8 mouse cellular contexts compared by ENCODE assay signal in the genomic region with DNA sequence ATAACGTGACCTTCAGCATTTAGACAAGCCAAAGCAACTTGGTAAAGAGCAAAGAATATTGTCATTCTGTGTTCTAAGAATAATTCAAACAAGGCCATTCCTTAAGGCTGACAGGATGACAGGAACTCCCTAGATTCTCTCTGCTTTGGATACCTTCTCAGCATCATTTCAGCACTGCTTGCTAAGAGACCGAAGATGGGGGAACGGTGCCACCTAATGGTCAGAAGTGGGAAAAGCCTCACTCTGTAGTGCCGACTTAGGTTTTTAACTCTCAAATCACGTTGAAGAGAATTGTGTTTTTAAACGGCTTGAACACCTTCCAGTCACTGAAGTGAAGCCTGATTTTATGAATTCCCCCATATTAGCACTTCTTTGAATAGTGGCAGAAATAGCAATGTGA.
A peak's percentile ranks its signal among the peaks of the same experiment; 100 is the strongest.
DNase-seq lines count a peak whose midpoint lies in the region; ATAC-seq lines count a peak whose summit lies in the region.

No protein-coding gene starts in this region.

- H3K4me1 ChIP-seq in kidney, embryonic 16.5 days (ENCODE audit: insufficient read depth, low read length), result no peaks in the 10 kb centered on the region
- H3K4me1 ChIP-seq in limb, embryonic 12.5 days (replicated peaks), result no peaks in the 10 kb centered on the region
- no peaks in the 10 kb centered on the region for H3K4me1 ChIP-seq in neural tube, embryonic 12.5 days

- H3K9me3 ChIP-seq in kidney, embryonic 16.5 days (ENCODE audit: low read length), result no peaks in the 10 kb centered on the region
- H3K9me3 ChIP-seq in limb, embryonic 12.5 days, result no peaks in the 10 kb centered on the region
- H3K9me3 ChIP-seq in neural tube, embryonic 12.5 days, result no peaks in the 10 kb centered on the region

- DNase-seq in 416B (ENCODE audit: low read depth) (peak; percentile 65), ZHBTc4 (ENCODE audit: low read depth, low spot score) (peak; percentile 73)
- peak; percentile 72 to 81 for DNase-seq in cerebellum, postnatal 4 days (ENCODE audit: low spot score in 2 of 2)
- DNase-seq in gastrocnemius, adult 8-10 months (ENCODE audit: low spot score in 2 of 2), result peak; percentile 3 to 5
- DNase-seq in urinary bladder, postnatal 25 days (ENCODE audit: low spot score), result peak; percentile 29

- ATAC-seq in kidney, embryonic 16.5 days (ENCODE audit: low FRiP score, low TSS enrichment), result peak; percentile 49; the same call in 1 of the 2 replicates
- ATAC-seq in limb, embryonic 12.5 days (ENCODE audit: insufficient number of reproducible peaks, insufficient read depth, low FRiP score, low TSS enrichment, low read depth), result peak; percentile 73; the same call in 1 of the 2 replicates
- peak; percentile 88 for ATAC-seq in neural tube, embryonic 12.5 days (ENCODE audit: low FRiP score, low read depth)

- no peaks in the 10 kb centered on the region for H3K36me3 ChIP-seq in kidney, embryonic 16.5 days (ENCODE audit: insufficient read depth, low read length)
- H3K36me3 ChIP-seq in limb, embryonic 12.5 days, result no peaks in the 10 kb centered on the region
- H3K36me3 ChIP-seq in neural tube, embryonic 12.5 days, result no peaks in the 10 kb centered on the region

- H3K4me2 ChIP-seq in kidney, embryonic 16.5 days (replicated peaks; ENCODE audit: low read depth, low read length), result no peak overlapping the region
- no peak overlapping the region for H3K4me2 ChIP-seq in limb, embryonic 12.5 days
- no peak overlapping the region for H3K4me2 ChIP-seq in neural tube, embryonic 12.5 days (replicated peaks)

- H3K27ac ChIP-seq in kidney, embryonic 16.5 days (ENCODE audit: low read length), result no peak overlapping the region
- H3K27ac ChIP-seq in limb, embryonic 12.5 days, result no peak overlapping the region
- H3K27ac ChIP-seq in neural tube, embryonic 12.5 days, result no peak overlapping the region

- peaks cover 5% of the 10 kb centered on the region; the same call in 1 of the 2 replicates for H3K27me3 ChIP-seq in kidney, embryonic 16.5 days (ENCODE audit: insufficient read depth, low read length)
- peaks cover 10% of the 10 kb centered on the region for H3K27me3 ChIP-seq in limb, embryonic 12.5 days
- H3K27me3 ChIP-seq in neural tube, embryonic 12.5 days (replicated peaks), result no peaks in the 10 kb centered on the region

- WGBS in kidney, embryonic 16.5 days, result 10% methylated on average over 6 of the region's 6 CpGs
- WGBS in limb, embryonic 12.5 days, result 15% methylated on average over 6 of the region's 6 CpGs
- WGBS in neural tube, embryonic 12.5 days, result 12% methylated on average over 6 of the region's 6 CpGs

- H3K9ac ChIP-seq in kidney, embryonic 16.5 days (replicated peaks; ENCODE audit: low read length), result no peak overlapping the region
- H3K9ac ChIP-seq in limb, embryonic 12.5 days (replicated peaks), result no peak overlapping the region
- H3K9ac ChIP-seq in neural tube, embryonic 12.5 days, result no peak overlapping the region

- H3K4me3 ChIP-seq in kidney, embryonic 16.5 days (ENCODE audit: low read length), result no peak overlapping the region
- no peak overlapping the region for H3K4me3 ChIP-seq in limb, embryonic 12.5 days (replicated peaks)
- no peak overlapping the region for H3K4me3 ChIP-seq in neural tube, embryonic 12.5 days

Comparison
In these comparisons a context has a peak if more than half of its experiments do, and no peak if none do; other contexts are left out.
1. DNase-seq: peak in every context shown above with its lines; median percentile 76 in cerebellum, postnatal 4 days; 73 in ZHBTc4; 65 in 416B; 29 in urinary bladder, postnatal 25 days; 4 in gastrocnemius, adult 8-10 months.